Mouse (Mus musculus) hindlimb bud, embryonic 11.5 days (tissue): ENCODE data around the gene Herpud2.

Source experiments
- DNase-seq: peaks from one replicate; pipeline ENCODE4 v3.0.0-alpha.2; 2012; ENCODE audit warnings: low read depth, low spot score; ENCODE audit errors: extremely low spot score

Gene Herpud2

GRCm38 (mm10) chr9:25151611-25152241 is at the start of gene Herpud2:
Herpud2 (minus strand) TSS chr9:25151820.
- no peak for DNase-seq

DNA sequence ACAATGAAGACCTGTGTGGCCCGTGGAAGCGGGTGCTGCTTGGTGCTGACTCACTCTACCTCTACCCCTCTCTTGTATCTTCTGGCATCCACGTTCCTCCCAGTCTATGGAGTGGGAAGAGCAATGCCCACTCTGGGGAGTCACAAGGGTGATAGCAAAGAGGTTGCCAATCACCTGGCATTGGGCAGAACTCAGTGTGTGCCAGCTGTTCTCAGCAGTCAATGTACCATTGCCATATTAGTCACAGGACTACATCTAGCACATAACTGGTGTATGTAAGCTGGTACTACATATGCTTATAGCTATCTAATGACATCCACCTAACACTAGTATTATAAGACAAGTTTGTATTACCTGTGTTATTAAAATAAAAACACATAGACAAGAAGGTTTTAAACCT is 49.4 kb upstream of the Herpud2 start:
- DNase-seq, result no peak

DNA sequence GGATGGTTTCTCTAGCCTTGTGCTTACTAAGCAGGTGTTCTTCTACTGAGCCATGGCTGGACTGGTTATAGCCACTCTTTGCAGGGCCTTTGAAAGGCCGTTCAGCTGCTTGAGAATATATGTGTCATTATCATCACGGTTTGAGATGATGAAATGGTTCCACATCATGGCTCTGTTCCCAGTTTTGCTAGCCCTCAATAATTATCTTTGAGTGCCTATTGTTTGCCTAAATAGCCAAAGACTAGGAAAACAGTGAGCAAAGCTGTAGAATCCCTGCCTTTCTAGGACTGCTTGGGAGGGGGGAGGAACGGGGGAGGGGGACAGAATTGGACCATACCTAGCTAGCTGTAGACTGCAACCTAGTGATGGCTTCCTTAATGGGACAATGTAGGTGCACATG is 48.5 kb upstream of the Herpud2 start:
- no peak for DNase-seq

DNA sequence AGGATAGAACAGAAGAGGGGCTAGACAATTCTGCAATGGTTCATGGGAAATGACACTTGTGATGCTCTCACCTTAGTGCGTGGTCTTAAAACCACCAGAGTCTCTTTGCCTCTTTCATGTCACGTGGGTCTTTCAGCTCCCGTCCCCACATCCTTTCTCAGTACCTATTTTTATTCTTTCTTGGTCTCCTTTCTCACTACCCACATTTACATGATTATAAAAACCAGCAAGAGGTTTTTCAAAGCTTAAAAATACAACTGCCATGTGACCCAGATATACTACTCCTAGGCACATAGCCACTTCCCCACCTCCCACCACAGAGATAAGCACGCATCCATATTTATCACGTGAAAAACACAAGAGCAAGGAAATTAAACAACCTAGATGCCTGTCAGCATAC is 45.1 kb upstream of the Herpud2 start:
- no peak for DNase-seq

GRCm38 (mm10) chr9:25191612-25192011 is 40.0 kb upstream of the Herpud2 start:
- DNase-seq, result no peak

- DNase-seq, result no peak
These were observed 34.9 kb upstream of the Herpud2 start for GRCm38 (mm10) chr9:25186501-25186900.

GRCm38 (mm10) chr9:25185854-25186253 is 34.2 kb upstream of the Herpud2 start:
- DNase-seq, result no peak

- no peak for DNase-seq
These were observed 33.0 kb upstream of the Herpud2 start for GRCm38 (mm10) chr9:25184606-25185005.

- DNase-seq, result no peak
These were observed 26.4 kb upstream of the Herpud2 start for GRCm38 (mm10) chr9:25178066-25178465.

GRCm38 (mm10) chr9:25177201-25177600 is 25.6 kb upstream of the Herpud2 start:
- DNase-seq, result no peak

DNA sequence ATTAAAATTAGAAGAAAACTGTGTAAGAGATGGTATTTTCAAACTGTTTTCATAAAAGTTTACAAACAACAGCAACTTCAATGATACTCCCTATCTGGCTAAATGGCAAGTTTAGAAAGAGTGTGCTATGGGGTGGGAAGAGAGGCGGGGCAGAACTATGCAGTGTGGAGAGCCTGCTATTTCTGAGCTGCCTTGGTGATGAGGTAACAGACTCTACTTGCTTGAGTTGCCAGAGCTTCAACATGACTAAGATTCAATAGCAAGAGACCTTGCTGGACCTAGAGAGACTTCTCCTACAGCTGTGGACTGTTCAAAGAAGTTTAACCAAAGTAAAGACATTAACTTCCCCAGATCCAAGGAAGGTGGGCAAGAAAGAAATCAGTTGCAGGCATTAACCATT is 24.9 kb upstream of the Herpud2 start:
- no peak for DNase-seq

DNA sequence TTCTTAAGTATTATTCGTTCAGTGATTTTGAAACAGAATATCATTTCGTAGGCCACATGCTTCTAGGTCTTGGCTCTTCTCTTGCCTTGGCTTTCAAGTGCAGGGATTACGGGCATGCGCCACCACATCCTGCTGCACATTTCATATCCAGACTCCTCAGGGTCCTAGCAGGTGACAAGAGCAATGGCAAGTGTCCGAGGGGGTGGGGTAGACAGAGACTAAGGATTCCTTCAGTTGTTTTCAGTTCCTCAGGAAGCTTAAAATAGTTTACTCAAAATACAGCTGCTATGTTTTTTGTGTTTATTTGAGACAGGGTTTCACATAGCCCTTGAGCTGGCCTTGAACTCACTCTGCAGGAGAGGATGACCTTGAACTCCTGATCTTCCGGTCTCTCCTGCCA is 24.4 kb upstream of the Herpud2 start:
- DNase-seq, result no peak

DNA sequence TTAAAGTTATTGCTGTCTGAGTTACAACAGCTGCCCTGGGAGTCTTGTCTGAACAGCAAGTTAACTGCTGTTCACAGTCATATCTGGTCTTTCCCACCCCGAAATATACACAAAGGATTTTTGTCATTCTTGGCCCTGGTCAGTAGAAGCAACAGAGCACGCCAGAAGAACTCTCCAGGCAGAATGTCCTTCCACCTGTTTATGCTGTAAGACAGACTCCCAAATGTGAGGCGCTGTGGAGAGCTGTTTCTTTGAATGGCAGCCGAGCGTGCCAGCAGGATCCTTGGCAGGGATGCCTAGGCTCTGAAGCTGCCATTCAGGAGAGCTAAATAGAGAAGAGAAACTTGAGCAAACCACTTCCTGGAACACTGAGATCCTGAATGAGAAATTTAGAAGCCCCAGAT is 23.4 kb upstream of the Herpud2 start:
- no peak for DNase-seq

GRCm38 (mm10) chr9:25174614-25175013 is 23.0 kb upstream of the Herpud2 start:
- no peak for DNase-seq

DNA sequence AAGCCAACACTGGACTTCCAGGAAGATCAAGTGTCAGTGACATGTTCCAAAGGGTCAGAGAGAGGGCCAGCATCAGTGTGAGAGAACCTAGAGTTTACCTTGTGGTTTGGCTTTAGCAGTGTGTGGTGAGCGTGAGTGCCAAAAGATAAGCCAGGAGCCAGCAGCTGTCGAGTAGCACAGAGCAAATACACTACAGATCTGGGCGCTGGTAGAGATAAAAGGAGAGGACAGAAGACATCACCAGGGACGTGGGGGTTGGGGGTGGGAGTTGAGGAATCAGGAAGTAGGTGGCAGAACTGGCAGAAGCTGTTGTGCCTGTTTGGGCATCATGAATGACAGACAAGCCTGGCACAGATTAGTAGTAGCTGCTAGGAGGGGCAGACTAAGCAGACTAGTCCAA is 21.6 kb upstream of the Herpud2 start:
- DNase-seq, result no peak

- no peak for DNase-seq
These were observed 18.0 kb upstream of the Herpud2 start for GRCm38 (mm10) chr9:25169626-25170025.

GRCm38 (mm10) chr9:25167458-25168084 is 16.0 kb upstream of the Herpud2 start:
- DNase-seq, result no peak

- no peak for DNase-seq
These were observed 6.6 kb upstream of the Herpud2 start for GRCm38 (mm10) chr9:25158218-25158617.

GRCm38 (mm10) chr9:25156377-25156776 is 4.8 kb upstream of the Herpud2 start:
- no peak for DNase-seq

DNA sequence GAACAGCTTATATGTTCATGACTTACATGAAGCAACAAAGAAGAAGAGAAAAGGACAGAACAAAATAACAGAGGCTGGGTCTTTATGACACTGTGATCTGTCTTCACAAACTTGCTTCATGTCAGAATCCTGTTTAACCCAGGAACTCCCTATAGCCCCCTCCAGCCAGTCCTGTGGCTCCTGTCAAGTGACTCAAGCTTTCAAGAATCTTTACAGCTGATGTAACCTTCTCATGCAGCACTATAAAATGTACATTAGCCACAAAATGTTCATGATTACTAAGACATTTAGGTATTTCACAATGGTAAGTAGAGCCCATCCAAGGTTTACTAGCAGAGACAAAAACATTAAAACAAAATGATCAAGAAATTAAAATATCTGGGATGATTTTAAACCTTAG is 1.4 kb upstream of the Herpud2 start:
- DNase-seq, result no peak

- DNase-seq, result no peak
These were observed 837 bp upstream of the Herpud2 start for GRCm38 (mm10) chr9:25152457-25152856.

GRCm38 (mm10) chr9:25150791-25151610 is 619 bp downstream of the Herpud2 start:
- no peak for DNase-seq
